Mouse (Mus musculus) liver, postnatal 0 days (tissue): ENCODE data around the gene Dync2h1.

Experiments
- CTCF ChIP-seq: sonication (generic); IDR thresholded peaks from 2 replicates; pipeline ENCODE4 v1.5.1; 2016; ENCODE audit warnings: antibody characterized with exemption, low read depth
- EP300 ChIP-seq: IDR thresholded peaks from 2 replicates; pipeline ENCODE4 v1.6.1; 2016; ENCODE audit warnings: antibody characterized with exemption, low read depth, mild to moderate bottlenecking

- TF ChIP-seq CTCF (no peak), EP300 (no peak)
Observed at GRCm38 (mm10) chr9:7176618-7177610, 7.3 kb downstream of the Dync2h1 start.
